Mouse (Mus musculus) ES-E14 (cell line): ENCODE results near the gene Kel.

Experiments
- HCFC1 ChIP-seq: IDR thresholded peaks from 2 replicates; pipeline ENCODE4 v1.6.1; 2012; ENCODE audit warnings: low read length, inconsistent platforms, borderline replicate concordance; ENCODE audit not compliant: insufficient read depth
- MAFK ChIP-seq: IDR thresholded peaks from 2 replicates; pipeline ENCODE4 v1.6.1; 2014; ENCODE audit warnings: mild to moderate bottlenecking, low read depth, low read length, inconsistent platforms; ENCODE audit not compliant: insufficient read depth
- ZC3H11A ChIP-seq: IDR thresholded peaks from 2 replicates; pipeline ENCODE4 v1.6.1; 2012; ENCODE audit warnings: low read depth, mild to moderate bottlenecking, inconsistent platforms, low read length, borderline replicate concordance

GRCm38 (mm10) chr6:41658487-41658886 is 45.7 kb downstream of the Kel start:
- TF ChIP-seq MAFK, result no peak
- no peak for TF ChIP-seq ZC3H11A
- no peak for TF ChIP-seq HCFC1
